Mouse (Mus musculus): ENCODE measurements around the gene Slc44a5. TPM values are rescaled to one million over a fixed set of nuclear protein-coding genes. Genes with fewer than 3 reads are reported as not detected.
A peak's percentile ranks its signal among the peaks of the same experiment; 100 is the strongest.

Gene Slc44a5
- polyA plus RNA-seq (2014; fragmentation: Nextera tagmentation; extraction: Ambion mirVana), result 4.6 and 5.4 TPM in 2 replicates

GRCm38 (mm10) chr3:153973171-153973948 lies at the start of gene Slc44a5:
Gene Slc44a5 (plus strand): TSS chr3:153973436.
- ATAC-seq (ENCODE audit: low FRiP score) (peak; percentile 84), DNase-seq (ENCODE audit: low spot score, missing footprints) (peak; percentile 93)
- H3K4me2 ChIP-seq, result peak within 1 kb of the TSS; percentile 97
- WGBS, result under 1% methylated on average over 63 of the region's 66 CpGs
- H3K27ac ChIP-seq (ENCODE audit: low read depth, low read length), result no peak within 1 kb of the TSS
- H3K4me3 ChIP-seq (ENCODE audit: low read depth, low read length), result peak within 1 kb of the TSS; percentile 57
- no peaks in the 10 kb centered on the region for H3K36me3 ChIP-seq (ENCODE audit: control insufficient read depth, insufficient read depth, low read length)
- peak within 1 kb of the TSS; percentile 77 for H3K9ac ChIP-seq (ENCODE audit: low read length)
- peaks cover 13% of the 10 kb centered on the region for H3K4me1 ChIP-seq (ENCODE audit: control insufficient read depth, insufficient read depth, low read length)
- H3K9me3 ChIP-seq (ENCODE audit: control insufficient read depth, low read length), result no peaks in the 10 kb centered on the region
- H3K27me3 ChIP-seq (ENCODE audit: control insufficient read depth, insufficient read depth, low read length), result peaks cover 20% of the 10 kb centered on the region

GRCm38 (mm10) chr3:153926333-153926732 lies 46.9 kb upstream of the Slc44a5 start:
- H3K9ac ChIP-seq (ENCODE audit: low read length), result no peak overlapping the region
- 88% methylated on average over 7 of the region's 7 CpGs for whole genome bisulfite sequencing
- H3K4me3 ChIP-seq (ENCODE audit: low read depth, low read length), result no peak overlapping the region
- no peak overlapping the region for H3K27ac ChIP-seq (ENCODE audit: low read depth, low read length)
- no peaks in the 10 kb centered on the region for H3K27me3 ChIP-seq (ENCODE audit: control insufficient read depth, insufficient read depth, low read length)
- ATAC-seq (ENCODE audit: low FRiP score) (no peak), DNase-seq (ENCODE audit: low spot score, missing footprints) (no peak)
- H3K36me3 ChIP-seq (ENCODE audit: control insufficient read depth, insufficient read depth, low read length), result peaks cover 3% of the 10 kb centered on the region
- no peaks in the 10 kb centered on the region for H3K4me1 ChIP-seq (ENCODE audit: control insufficient read depth, insufficient read depth, low read length)
- no peak overlapping the region for H3K4me2 ChIP-seq
- H3K9me3 ChIP-seq (ENCODE audit: control insufficient read depth, low read length), result no peaks in the 10 kb centered on the region

DNA sequence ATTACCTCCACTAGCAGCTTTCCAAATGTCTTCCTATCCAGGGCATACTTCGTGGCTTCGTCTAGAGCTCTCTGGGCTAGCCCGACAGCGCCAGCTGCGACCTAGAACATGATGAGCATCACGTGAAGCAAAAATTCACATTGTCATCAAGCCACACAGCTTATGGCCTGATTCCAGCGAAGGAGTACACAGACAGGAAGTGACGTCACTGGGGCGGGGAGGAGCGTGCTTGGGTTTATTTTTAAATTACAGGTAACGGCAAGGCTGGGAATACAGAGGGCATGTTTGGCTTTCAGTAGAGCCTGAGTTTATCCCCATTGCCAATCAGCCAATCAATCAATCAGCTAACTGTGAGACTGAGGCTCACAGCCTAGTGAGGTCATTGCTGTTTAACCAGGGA lies 43.7 kb upstream of the Slc44a5 start:
- ATAC-seq (ENCODE audit: low FRiP score) (no peak), DNase-seq (ENCODE audit: low spot score, missing footprints) (no peak)
- H3K9me3 ChIP-seq (ENCODE audit: control insufficient read depth, low read length), result no peaks in the 10 kb centered on the region

DNA sequence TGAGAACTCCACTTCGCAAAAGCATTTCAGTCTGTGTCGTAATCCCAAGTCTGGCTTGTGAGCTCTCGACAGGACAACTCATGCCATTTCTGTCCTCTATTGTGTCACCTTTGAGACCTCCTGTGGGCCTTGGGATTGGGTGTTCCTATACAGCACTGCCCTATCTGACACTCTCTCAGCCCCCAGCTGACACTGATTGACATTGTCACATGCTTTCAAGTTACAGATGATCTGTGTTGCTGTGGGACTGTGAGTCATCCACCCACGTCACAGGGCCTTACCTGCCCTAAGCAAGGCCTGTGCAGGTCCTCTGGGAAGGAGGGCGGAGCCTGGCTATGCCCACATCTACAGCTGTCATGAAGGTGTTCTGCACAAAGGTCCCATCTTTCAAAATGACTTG lies 40.8 kb upstream of the Slc44a5 start:
- Histone ChIP-seq H3K36me3 (ENCODE audit: control insufficient read depth, insufficient read depth, low read length) (peaks cover 3% of the 10 kb centered on the region; the same call in 1 of the 2 replicates), H3K4me2 (no peak overlapping the region), H3K4me1 (ENCODE audit: control insufficient read depth, insufficient read depth, low read length) (no peaks in the 10 kb centered on the region), H3K9ac (ENCODE audit: low read length) (no peak overlapping the region), H3K27me3 (ENCODE audit: control insufficient read depth, insufficient read depth, low read length) (no peaks in the 10 kb centered on the region), H3K4me3 (ENCODE audit: low read depth, low read length) (no peak overlapping the region), H3K9me3 (ENCODE audit: control insufficient read depth, low read length) (no peaks in the 10 kb centered on the region), H3K27ac (ENCODE audit: low read depth, low read length) (no peak overlapping the region)
- WGBS, result 94% methylated on average over 5 of the region's 5 CpGs
- DNase-seq (ENCODE audit: low spot score, missing footprints), result no peak
- ATAC-seq (ENCODE audit: low FRiP score), result no peak

More for the DNA sequence above, 43.7 kb upstream of the Slc44a5 start:
- Histone ChIP-seq H3K36me3 (ENCODE audit: control insufficient read depth, insufficient read depth, low read length) (peaks cover 1% of the 10 kb centered on the region), H3K27me3 (ENCODE audit: control insufficient read depth, insufficient read depth, low read length) (no peaks in the 10 kb centered on the region), H3K4me3 (ENCODE audit: low read depth, low read length) (no peak overlapping the region), H3K4me2 (no peak overlapping the region), H3K4me1 (ENCODE audit: control insufficient read depth, insufficient read depth, low read length) (no peaks in the 10 kb centered on the region), H3K27ac (ENCODE audit: low read depth, low read length) (no peak overlapping the region), H3K9ac (ENCODE audit: low read length) (no peak overlapping the region)
- WGBS, result 96% methylated on average over 11 of the region's 11 CpGs

DNA sequence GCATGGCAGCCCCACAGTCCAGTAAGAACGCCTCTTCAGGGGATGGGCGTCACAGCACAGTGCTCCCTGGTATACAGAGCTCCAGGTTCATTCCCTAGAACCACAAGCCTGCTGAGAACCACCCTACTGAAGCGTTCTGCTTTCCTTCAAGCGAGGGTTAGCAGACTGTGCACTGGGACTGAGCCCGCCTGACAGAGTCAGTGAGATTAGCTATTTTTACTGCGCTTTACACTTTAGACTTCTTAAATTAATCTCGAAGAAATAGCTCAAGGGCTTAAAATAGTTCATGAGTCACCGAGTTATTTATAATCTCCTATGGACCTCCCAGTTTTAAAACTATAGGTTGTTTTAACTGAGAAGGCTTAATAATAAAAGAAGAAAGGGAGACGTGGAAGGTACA lies 37.4 kb upstream of the Slc44a5 start:
- H3K27ac ChIP-seq (ENCODE audit: low read depth, low read length), result no peak overlapping the region
- H3K9me3 ChIP-seq (ENCODE audit: control insufficient read depth, low read length), result no peaks in the 10 kb centered on the region
- no peaks in the 10 kb centered on the region for H3K27me3 ChIP-seq (ENCODE audit: control insufficient read depth, insufficient read depth, low read length)
- no peak overlapping the region for H3K9ac ChIP-seq (ENCODE audit: low read length)
- WGBS, result 91% methylated on average over 9 of the region's 9 CpGs
- H3K4me1 ChIP-seq (ENCODE audit: control insufficient read depth, insufficient read depth, low read length), result no peaks in the 10 kb centered on the region
- peaks cover 3% of the 10 kb centered on the region; the same call in 1 of the 2 replicates for H3K36me3 ChIP-seq (ENCODE audit: control insufficient read depth, insufficient read depth, low read length)
- ATAC-seq (ENCODE audit: low FRiP score), result no peak
- no peak for DNase-seq (ENCODE audit: low spot score, missing footprints)
- H3K4me2 ChIP-seq, result no peak overlapping the region
- H3K4me3 ChIP-seq (ENCODE audit: low read depth, low read length), result no peak overlapping the region

DNA sequence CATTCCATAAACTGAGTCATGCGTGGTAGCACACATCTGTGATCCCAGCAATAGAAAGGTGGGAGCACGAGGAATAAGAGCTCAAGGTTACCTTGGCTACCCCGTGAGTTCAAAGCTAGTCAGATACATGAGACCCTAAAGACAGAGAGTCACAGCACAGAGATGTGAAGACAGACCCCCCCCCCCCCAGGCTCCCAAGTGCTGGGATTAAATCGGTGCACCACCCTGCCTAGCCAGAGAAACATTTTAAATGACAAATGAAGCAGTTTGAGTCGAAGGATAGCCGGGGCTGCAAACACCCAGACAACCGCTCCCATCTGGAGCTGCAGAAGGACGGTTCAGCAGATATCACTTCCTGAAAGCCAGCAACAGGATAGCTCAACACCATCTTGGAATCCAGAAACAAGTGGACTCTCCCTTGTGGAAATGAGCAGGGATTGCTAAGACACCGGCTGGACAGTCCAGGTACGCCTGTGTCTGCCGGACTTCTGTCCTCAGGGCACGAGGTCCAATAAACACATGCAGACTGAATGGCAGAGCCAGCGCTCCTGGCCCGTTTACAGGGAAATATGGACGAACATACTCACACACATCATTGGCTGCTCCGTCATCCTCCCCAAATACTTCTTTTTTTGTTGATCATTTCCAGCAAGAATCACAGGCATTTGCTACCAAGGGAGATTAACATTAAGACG lies 36.0 kb upstream of the Slc44a5 start:
- Histone ChIP-seq H3K36me3 (ENCODE audit: control insufficient read depth, insufficient read depth, low read length) (peaks cover 3% of the 10 kb centered on the region; the same call in 1 of the 2 replicates), H3K27ac (ENCODE audit: low read depth, low read length) (no peak overlapping the region), H3K9me3 (ENCODE audit: control insufficient read depth, low read length) (no peaks in the 10 kb centered on the region), H3K9ac (ENCODE audit: low read length) (no peak overlapping the region), H3K4me2 (no peak overlapping the region), H3K4me3 (ENCODE audit: low read depth, low read length) (no peak overlapping the region), H3K4me1 (ENCODE audit: control insufficient read depth, insufficient read depth, low read length) (no peaks in the 10 kb centered on the region; the same call in 1 of the 2 replicates), H3K27me3 (ENCODE audit: control insufficient read depth, insufficient read depth, low read length) (no peaks in the 10 kb centered on the region)
- ATAC-seq (ENCODE audit: low FRiP score) (no peak), DNase-seq (ENCODE audit: low spot score, missing footprints) (no peak)
- WGBS, result 94% methylated on average over 17 of the region's 17 CpGs

DNA sequence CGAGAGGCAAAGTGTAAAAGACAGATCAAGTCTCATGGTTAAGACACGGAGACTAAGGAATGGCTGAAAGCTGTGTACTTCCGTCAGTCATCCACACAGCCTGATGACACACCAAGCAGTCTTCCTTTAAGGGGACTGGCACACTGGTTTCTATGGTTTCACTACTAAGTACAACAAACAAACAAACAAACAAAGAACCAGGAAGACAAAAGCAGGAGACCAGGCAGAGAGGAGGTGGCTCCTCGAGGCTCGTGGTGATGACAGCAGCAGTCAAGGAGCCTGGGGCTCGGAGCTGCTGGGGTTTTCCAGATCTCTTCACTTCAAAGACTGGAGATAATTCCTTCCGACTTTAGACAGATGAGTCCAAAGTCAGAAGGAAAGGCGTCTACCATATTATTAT lies 33.2 kb upstream of the Slc44a5 start:
- peaks cover 3% of the 10 kb centered on the region; the same call in 1 of the 2 replicates for H3K36me3 ChIP-seq (ENCODE audit: control insufficient read depth, insufficient read depth, low read length)
- DNase-seq (ENCODE audit: low spot score, missing footprints) (no peak), ATAC-seq (ENCODE audit: low FRiP score) (no peak)
- H3K9me3 ChIP-seq (ENCODE audit: control insufficient read depth, low read length), result no peaks in the 10 kb centered on the region
- H3K4me2 ChIP-seq, result no peak overlapping the region
- WGBS, result 81% methylated on average over 8 of the region's 8 CpGs
- H3K27ac ChIP-seq (ENCODE audit: low read depth, low read length), result no peak overlapping the region
- H3K4me1 ChIP-seq (ENCODE audit: control insufficient read depth, insufficient read depth, low read length), result peaks cover 8% of the 10 kb centered on the region
- no peak overlapping the region for H3K4me3 ChIP-seq (ENCODE audit: low read depth, low read length)
- H3K27me3 ChIP-seq (ENCODE audit: control insufficient read depth, insufficient read depth, low read length), result no peaks in the 10 kb centered on the region
- no peak overlapping the region for H3K9ac ChIP-seq (ENCODE audit: low read length)

DNA sequence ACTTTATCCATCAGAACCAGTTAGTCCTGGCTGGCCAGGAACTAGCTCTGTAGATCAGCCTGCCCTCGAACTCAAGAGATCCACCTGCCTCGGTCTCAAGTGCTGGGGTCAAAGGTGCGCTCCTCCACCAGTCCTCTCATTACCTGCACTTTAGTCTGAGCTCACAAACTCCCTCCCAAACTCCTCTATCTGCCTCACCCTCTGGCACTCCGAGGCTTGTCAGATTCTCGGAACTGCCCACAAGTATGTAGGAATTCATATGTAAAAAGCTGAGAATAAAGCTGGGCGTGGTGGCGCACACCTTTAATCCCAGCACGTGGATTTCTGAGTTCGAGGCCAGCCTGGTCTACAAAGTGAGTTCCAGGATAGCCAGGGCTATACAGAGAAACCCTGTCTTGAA lies 32.8 kb upstream of the Slc44a5 start:
- Histone ChIP-seq H3K9me3 (ENCODE audit: control insufficient read depth, low read length) (no peaks in the 10 kb centered on the region), H3K4me2 (no peak overlapping the region), H3K27ac (ENCODE audit: low read depth, low read length) (no peak overlapping the region), H3K4me3 (ENCODE audit: low read depth, low read length) (no peak overlapping the region), H3K36me3 (ENCODE audit: control insufficient read depth, insufficient read depth, low read length) (peaks cover 3% of the 10 kb centered on the region; the same call in 1 of the 2 replicates), H3K27me3 (ENCODE audit: control insufficient read depth, insufficient read depth, low read length) (no peaks in the 10 kb centered on the region), H3K9ac (ENCODE audit: low read length) (no peak overlapping the region), H3K4me1 (ENCODE audit: control insufficient read depth, insufficient read depth, low read length) (peaks cover 8% of the 10 kb centered on the region)
- 90% methylated on average over 9 of the region's 9 CpGs for WGBS
- DNase-seq (ENCODE audit: low spot score, missing footprints), result no peak
- ATAC-seq (ENCODE audit: low FRiP score), result no peak

GRCm38 (mm10) chr3:153941613-153942012 lies 31.6 kb upstream of the Slc44a5 start:
- H3K36me3 ChIP-seq (ENCODE audit: control insufficient read depth, insufficient read depth, low read length), result no peaks in the 10 kb centered on the region
- ATAC-seq (ENCODE audit: low FRiP score) (no peak), DNase-seq (ENCODE audit: low spot score, missing footprints) (no peak)
- no peak overlapping the region for H3K4me2 ChIP-seq
- no peaks in the 10 kb centered on the region for H3K27me3 ChIP-seq (ENCODE audit: control insufficient read depth, insufficient read depth, low read length)
- no peak overlapping the region for H3K9ac ChIP-seq (ENCODE audit: low read length)
- WGBS, result 95% methylated on average over 13 of the region's 13 CpGs
- peaks cover 8% of the 10 kb centered on the region for H3K4me1 ChIP-seq (ENCODE audit: control insufficient read depth, insufficient read depth, low read length)
- no peak overlapping the region for H3K27ac ChIP-seq (ENCODE audit: low read depth, low read length)
- no peak overlapping the region for H3K4me3 ChIP-seq (ENCODE audit: low read depth, low read length)
- H3K9me3 ChIP-seq (ENCODE audit: control insufficient read depth, low read length), result no peaks in the 10 kb centered on the region

Data from midbrain, embryonic 11.5 days (tissue).